Mouse (Mus musculus) cerebellum, adult 2 months (tissue): ENCODE data around the gene Rs1.

ENCODE experiments used
- CTCF ChIP-seq: fragments of 200-500 bp; IDR thresholded peaks from 2 replicates; pipeline ENCODE4 v1.5.1; 2011; ENCODE audit warnings: low read depth, mild to moderate bottlenecking, control low read depth, low read length, moderate library complexity, borderline replicate concordance; ENCODE audit not compliant: insufficient read depth
- POLR2A ChIP-seq: fragments of 200-500 bp; IDR thresholded peaks from 2 replicates; pipeline ENCODE4 v1.6.1; 2011; ENCODE audit warnings: low read length, control low read depth, borderline replicate concordance; ENCODE audit not compliant: insufficient read depth

DNA sequence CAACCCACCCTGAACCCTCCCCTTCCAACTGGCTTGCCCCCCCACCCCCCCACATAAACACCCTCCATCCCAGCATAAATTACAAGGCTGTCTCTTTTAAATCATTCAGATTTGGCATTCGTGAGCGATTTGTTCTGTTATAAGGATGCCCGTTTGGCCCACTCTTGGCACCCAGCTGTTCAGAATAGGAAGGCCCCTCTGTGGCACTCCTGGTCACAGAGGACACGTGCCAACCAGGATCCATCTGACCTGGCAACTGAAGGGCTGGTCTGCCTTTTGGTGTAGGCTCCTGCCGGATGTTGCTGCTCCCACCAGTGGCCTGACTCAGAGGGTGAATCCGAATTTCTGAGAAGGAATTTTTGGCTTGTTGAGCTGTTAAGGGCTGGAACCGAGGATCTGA, 40.4 kb downstream of the Rs1 start:
- TF ChIP-seq CTCF (no peak), POLR2A (no peak)
